Mouse (Mus musculus) erythroblast, embryonic 14.5 days (primary cell): ENCODE data around the gene Phactr2.

Experiments used
- GATA1 ChIP-seq: IDR thresholded peaks from 2 replicates; pipeline ENCODE4 v1.6.1; 2012; ENCODE audit warnings: low read length, inconsistent platforms, mixed read lengths
- TAL1 ChIP-seq: IDR thresholded peaks from 3 replicates; pipeline ENCODE4 v1.6.1; 2012; ENCODE audit warnings: low read length, inconsistent platforms, mixed read lengths

- TF ChIP-seq GATA1 (no peak), TAL1 (no peak)
These were observed 261.9 kb downstream of the Phactr2 start for GRCm38 (mm10) chr10:13212326-13212725.
